Mouse (Mus musculus): ENCODE measurements at regions not wholly inside any gene's neighbourhood (a gene's known extent, or its start where the extent isn't known, plus 50 kb on each side); places are given as distances from the start of the nearest gene placed in this dataset.

- TF ChIP-seq GATA1 (IDR thresholded peaks at IDR 0.05; ENCODE audit: borderline replicate concordance, low read length) = no peak
- no peak for TF ChIP-seq FLI1 (IDR thresholded peaks at IDR 0.05; ENCODE audit: low read length)
Measured at GRCm38 (mm10) chr15:61692679-61693078, 769.9 kb upstream of the A1bg start.

Measured in megakaryocyte, embryonic 14.5 days (primary cell).